Mouse (Mus musculus): ENCODE measurements around the gene Mpp6.
A peak's percentile ranks its signal among the peaks of the same experiment; 100 is the strongest.

Mpp6 gene

DNA sequence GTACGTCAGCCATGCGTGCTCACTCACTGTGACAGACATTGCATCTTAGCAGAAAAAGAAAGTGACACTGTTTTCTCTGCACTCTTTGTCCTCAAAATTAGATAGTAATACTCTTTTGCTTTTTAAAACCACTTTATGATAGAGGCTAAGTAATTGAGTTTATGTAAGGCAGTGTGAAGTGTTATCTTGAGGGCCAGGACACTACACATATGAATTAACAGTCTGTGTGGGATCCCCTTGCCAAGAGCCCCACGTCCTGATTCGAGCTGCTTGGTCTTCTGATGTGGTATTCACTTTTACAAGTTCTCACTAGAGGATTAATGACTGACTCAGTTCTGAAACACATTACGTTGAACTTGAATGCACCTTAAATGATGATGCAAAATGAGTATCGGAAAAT is 49.8 kb downstream of the Mpp6 start:
- no peak for DNase-seq

DNA sequence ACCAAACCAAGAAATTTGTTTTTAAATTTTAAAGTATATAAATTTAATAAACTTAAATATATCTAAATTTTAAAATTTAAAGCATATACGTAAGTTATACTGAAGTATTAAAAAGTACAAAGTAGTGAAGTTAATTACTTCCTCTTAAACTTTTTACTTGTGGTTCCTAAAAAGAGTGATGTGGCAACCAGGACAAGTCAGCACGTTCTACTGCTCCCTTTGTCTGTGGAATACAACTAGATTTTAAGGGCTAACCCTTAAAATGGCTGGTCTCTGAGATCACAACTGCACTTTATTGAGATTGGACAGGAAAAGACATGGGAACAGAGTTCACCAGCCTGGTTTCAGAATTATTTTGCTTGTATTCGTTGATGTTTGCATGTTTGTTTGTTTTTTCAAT is 53.0 kb downstream of the Mpp6 start:
- no peak for DNase-seq

DNA sequence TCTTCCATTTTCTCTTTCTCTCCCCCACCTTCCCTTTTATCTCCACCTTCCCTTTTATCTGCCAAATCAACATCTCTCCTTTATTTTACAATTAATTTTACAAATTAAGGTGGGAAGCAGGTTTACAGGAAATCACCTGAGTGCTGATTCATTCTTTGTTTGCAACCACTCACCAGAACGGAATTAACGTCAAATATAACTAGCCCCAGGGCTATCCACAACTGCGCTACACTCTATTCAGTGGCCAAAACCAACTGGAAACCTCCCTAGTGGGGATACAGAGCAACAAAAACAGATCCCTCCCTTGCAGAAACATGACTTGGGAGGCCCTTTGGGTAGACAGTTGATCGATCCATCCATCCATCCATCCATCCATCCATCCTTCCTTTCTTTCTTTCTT is 58.8 kb downstream of the Mpp6 start:
- DNase-seq: no peak

- no peak for DNase-seq
These were observed 59.7 kb downstream of the Mpp6 start for GRCm38 (mm10) chr6:50169771-50170170.

GRCm38 (mm10) chr6:50175736-50176135 is 65.7 kb downstream of the Mpp6 start:
- peak; percentile 38 for DNase-seq

GRCm38 (mm10) chr6:50180189-50180588 is 70.1 kb downstream of the Mpp6 start:
- peak; percentile 52 for DNase-seq

DNA sequence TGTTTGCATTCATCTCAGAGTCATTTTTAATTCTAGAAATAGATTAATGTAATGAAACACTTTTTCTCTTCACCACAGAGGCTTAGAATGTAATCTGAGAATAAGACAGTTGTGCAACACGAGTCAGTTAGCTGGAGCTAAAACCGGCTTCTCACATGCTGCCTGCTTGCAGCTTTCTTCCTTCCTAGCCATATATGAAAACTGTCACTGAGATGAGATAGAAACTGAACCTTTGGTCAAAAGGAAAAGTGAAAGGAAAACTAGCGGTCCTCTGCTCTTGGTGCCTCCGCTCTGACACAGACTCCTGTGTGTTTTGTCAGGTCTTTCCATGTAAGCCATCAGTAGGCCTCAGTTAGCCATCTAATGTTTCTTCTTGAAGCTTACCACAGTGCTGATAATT is 77.9 kb downstream of the Mpp6 start:
- peak; percentile 43 for DNase-seq

- no peak for DNase-seq
These were observed 79.3 kb downstream of the Mpp6 start for GRCm38 (mm10) chr6:50189376-50189775.

DNA sequence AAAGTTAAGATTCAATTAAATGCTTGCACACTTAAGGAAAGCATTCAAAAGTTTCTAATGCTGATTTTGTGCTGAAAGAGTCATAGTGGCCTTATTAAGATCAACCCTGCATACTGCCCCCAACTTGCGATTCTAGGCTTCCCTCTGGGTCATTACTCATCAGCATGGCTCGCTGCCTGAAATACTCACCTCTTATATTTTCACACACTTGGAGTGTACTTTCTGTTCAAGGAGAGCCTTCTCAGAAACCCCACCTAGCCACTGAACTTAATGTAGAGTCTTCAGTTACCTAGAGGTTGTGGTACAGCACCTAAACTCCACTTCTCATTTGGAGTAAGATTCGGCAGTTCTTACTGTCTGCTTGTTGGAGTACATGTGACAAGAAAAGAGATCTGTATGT is 81.6 kb downstream of the Mpp6 start:
- no peak for DNase-seq

DNA sequence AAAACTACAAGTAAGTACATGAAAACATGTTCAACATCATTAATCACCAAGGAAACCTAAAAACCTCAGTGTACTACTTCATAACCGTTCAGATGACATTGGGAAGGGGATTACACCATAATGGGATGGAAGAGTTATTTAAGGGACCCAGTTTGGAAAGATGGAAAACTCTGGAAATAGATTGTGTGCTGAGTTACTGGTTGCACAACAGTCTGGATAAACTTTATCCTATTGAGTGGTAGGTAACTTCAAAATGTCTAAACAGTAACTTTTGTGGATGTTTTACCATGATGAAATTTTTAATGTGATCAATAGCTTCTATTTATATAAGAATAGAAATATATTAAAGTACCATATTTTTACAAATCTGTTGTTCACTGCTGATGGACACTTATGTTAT is 82.1 kb downstream of the Mpp6 start:
- DNase-seq: no peak

GRCm38 (mm10) chr6:50192822-50193221 is 82.8 kb downstream of the Mpp6 start:
- DNase-seq: no peak

DNA sequence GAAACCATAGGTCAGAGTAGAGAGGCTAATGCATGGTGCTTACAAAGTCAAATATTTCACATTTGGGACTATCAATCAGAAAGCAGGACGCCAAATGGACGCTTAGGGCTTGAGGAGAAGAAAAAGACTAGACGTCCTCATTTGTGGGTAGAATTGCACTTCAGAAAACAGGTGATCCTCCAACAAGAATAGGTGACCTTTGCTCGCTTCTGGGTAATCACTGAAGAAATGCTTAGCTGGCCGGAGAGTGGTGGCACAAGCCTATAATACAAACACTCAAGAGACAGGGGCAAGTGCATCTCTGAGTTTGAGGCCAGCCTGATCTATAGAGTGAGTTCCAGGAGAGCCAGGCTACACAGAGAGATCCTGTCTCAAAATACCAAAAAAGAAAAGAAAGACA is 83.8 kb downstream of the Mpp6 start:
- peak; percentile 71 for DNase-seq

- DNase-seq: no peak
These were observed 94.3 kb downstream of the Mpp6 start for GRCm38 (mm10) chr6:50204356-50204755.

DNA sequence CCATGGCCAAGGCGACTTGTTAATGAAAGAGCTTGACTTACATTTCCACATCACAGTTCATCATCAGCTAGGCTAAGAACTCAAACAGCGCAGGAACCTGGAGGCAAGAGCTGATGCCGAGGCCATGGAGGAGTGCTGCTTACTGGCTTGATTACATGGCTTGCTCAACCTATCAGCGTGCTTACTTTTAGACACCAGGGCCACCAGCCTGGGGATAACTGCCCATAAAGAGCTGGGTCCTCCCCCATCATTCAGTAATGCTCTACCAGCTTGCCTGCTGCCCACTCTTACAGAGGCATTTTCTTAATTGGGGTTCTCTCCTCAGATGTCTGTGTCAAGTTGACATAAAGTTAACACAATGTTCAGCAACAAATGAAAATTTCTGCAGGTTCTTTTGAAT is 95.1 kb downstream of the Mpp6 start:
- DNase-seq: no peak

- peak; percentile 81 for DNase-seq
These were observed 104.8 kb downstream of the Mpp6 start for GRCm38 (mm10) chr6:50214711-50215372.

DNA sequence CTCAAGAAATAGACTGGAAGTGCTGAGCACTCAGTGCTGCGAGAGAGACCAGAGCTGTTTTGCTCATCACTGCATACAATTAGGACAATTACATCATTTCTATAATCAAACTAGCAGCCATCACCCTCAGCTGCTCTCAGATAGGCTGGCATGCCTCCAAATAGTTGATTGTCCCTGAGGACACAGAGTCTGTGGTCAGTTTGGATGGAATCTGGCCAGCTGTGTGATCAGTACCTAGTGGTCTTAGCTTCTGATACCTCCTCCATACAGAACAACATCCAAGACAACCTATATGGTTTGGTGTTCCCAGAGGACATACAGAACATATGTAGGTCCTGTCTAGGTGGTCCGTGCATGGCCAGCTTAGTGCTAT is 105.3 kb downstream of the Mpp6 start:
- peak; percentile 55 for DNase-seq

DNA sequence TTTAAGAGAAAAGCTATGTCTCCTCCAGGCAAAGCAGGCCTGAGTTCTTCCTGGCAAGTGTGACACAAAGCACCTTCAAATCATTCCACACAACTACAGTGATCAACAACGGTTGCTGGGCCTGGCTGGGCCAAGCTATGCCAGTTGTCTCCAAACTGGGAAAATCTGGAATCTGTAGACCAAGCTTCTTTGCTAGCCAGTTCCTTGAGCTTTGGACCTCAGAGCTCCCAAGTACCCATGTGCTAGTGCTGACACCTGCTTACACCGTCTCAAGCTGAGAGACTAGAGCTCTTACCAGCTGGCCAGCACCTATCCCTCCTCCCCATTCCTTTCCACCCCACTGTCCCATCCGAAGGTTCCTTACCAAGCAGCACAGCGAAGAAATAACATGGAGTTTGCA is 105.9 kb downstream of the Mpp6 start:
- peak; percentile 75 for DNase-seq

- DNase-seq: no peak
These were observed 108.6 kb downstream of the Mpp6 start for GRCm38 (mm10) chr6:50218628-50219027.

DNA sequence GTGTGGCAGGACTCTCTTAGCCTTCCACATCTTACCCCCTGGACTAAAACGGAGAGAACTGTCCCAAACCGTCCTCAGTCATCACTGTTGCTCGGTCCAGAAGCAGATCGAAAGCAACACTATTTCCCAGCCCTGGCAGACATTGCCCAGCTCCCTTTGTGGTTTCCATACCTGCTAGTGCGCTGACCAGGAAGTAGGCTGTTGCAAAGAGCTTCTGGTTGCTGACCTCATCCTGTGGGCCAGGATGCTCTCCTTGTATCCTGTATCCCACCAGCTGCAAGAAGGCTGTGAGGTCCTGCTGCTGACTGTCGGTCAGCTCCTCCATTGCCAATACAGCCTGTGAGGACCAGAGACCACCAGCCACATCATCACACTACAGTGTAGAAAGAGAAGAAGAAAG is 109.0 kb downstream of the Mpp6 start:
- no peak for DNase-seq

GRCm38 (mm10) chr6:50220863-50221262 is 110.8 kb downstream of the Mpp6 start:
- peak; percentile 45 for DNase-seq

DNA sequence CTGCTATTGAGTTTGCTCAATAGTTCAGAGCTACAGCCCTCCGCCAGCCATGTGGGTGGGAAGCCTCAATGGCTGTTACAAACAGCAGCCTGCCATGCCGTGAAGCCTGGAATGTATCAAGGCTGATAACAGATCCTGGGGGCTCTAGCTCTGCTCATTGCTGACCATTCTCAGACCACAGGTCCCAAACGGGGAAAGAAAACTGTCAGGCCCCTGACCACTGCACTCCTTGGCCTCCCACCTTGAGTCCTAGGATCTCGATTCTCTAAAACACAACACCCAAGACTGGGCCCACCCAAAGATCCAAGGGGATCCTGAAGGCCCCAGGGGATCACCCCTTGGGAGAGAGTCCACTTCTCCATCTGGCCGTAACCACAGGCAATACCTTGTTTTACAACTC is 112.3 kb downstream of the Mpp6 start:
- no peak for DNase-seq

DNA sequence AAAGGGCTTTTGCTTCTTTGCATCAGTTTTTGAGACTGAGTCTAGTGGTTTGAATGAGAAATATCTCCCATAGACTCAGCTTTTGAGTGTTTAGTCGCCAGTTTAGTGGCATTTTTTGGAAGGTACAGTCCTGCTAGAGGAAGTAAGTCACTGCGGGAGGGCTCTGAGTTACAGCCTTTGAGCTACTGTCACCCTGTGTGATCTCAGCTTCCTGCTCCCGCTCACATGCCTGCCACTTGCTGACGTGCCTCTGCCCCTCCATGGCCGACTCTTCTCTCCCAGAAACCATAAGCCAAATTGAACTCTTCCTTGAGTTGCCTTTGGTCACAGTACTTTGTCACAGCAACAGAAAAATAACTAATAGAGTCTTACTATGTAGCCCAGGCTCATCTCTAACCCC is 112.9 kb downstream of the Mpp6 start:
- no peak for DNase-seq

DNA sequence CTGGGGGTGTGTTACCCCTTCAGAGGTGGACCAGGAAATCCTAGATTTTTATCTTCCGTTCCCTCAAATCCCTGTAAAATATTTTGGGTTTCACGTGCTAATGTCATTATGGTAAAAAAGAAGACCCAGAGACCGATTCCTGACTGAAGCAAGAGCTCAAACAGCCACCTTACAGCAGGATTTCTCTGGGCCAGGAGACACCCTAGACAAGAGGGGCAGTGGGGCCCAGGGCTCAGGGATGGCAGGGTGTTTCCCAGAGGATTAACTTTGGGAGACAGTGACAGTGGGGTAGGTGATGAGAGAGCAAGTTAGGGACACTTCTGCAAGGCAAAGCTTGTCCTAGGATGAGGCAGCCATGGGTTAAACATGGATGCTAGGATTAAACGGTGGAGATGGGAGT is 113.6 kb downstream of the Mpp6 start:
- DNase-seq: no peak

DNA sequence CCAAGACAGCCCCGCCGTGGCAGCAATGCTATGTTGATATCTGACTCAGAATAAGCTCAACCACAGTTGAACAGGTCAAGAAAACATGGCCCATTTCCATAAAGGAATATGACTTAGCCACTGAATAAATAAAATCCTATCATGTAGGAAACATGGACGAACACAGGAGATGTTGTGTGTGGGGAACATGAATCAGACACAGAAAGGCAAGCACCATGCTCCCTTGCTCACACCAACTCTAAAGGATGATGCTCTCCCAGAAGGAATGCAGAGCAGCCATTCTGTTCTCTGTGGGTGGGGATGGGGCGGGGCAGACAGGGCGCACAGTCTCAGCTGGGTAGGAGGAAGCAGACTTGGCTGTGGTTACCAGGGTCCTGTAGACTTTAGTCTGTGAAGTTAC is 115.2 kb downstream of the Mpp6 start:
- no peak for DNase-seq

- DNase-seq: peak; percentile 15
These were observed 118.1 kb downstream of the Mpp6 start for GRCm38 (mm10) chr6:50228180-50228579.

DNA sequence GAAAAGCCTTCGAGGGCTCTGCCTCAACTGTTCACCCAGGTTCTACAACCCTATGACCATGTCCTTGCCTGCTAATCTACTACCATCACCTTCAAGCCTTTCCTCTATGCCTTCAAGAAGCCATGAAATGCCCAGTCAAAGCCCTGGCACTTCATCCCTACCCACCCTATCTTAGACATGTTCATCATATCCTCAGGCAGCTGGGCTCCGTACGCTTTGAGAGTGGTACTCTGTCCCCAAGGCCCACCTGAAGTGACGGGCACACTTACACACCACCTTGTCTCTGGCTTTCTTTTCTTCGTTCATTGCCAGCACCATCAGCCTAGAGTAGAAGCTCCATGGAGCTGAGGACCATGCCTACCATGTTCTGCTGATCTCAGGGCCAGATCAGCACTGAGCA is 121.2 kb downstream of the Mpp6 start:
- DNase-seq: no peak
